Mouse (Mus musculus): ENCODE measurements around the gene Zfp853.

DNA sequence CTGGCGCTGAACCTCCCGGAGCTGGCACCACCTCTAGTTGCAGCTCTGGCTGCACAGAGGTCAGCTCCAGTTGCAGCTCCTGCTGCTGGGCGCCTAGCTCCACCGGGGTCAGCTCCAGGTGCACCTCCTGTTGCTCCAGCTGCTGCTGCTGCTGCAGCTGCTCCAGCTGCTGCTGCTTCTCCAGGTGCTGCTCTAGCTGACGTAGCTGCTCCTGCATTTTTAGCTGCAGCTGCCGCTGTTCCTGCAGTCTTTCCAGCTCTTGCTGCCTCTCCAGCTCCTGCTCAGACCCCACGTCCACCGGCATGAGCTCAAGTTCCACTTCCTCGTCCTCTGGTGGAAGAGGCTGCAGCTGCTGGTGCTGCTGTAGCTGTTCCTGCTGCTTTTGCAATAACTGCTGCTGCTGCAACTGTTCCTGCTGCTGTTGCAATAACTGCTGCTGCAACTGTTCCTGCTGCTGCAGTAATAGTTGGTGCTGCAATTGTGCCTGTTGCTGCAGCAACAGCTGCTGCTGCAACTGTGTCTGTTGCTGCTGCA lies 5.0 kb downstream of the Zfp853 start:
- TF ChIP-seq CTCF (IDR thresholded peaks at IDR 0.05; ENCODE audit: control insufficient read depth, insufficient read depth, insufficient replicate concordance, low read depth, low read length) (no peak), POLR2A (IDR thresholded peaks at IDR 0.05; ENCODE audit: control insufficient read depth, low read depth, low read length) (no peak)

Measured in testis, adult 2 months (tissue).